Mouse (Mus musculus) left cerebral cortex, postnatal 14 days (tissue): ENCODE results near the gene Tbx18. TPM values are rescaled to one million over a fixed set of nuclear protein-coding genes. Genes with fewer than 3 reads are reported as not detected.

Source experiments
- DNase-seq, 2 experiments: peaks; one replicate each; pipeline ENCODE4 v3.0.0; 2021 to 2022; ENCODE audit warnings: low spot score in 2 of 2, mixed read lengths in 1 of 2
- intact Hi-C: fragments of 180-260 bp; cut with DNase I; formaldehyde crosslinking; loops from one replicate; pipeline ENCODE4 v1.15.1; 2025
- total RNA-seq, 2 experiments: library from RNA; stranded (reverse); gene quantifications; 2 replicates each; pipeline ENCODE4 v1.2.3; 2021

Gene Tbx18
- total RNA-seq, 2 experiments from 2014 or later, result 3.1 to 3.9 TPM

DNA sequence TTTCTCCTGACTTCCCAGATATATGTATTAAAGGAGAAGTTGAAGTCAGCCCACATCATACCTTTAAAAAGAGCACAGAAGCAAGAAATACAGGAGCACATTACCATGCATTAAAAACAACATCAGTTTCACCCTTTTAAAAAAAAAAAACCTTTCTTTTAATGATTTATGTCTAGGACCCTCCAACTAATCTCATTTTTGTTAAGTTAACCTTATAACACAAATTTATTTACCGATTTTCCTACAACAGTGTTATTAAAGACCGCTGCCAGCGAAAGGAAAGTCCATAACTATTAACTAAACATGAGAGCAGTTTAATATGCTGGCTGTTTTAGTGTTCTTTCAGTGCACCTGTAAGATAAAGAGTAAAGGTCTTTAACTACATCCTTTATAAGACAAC lies 3.0 kb downstream of the Tbx18 start:
- intact Hi-C loops, result no loop called here
- DNase-seq, result no peak

DNA sequence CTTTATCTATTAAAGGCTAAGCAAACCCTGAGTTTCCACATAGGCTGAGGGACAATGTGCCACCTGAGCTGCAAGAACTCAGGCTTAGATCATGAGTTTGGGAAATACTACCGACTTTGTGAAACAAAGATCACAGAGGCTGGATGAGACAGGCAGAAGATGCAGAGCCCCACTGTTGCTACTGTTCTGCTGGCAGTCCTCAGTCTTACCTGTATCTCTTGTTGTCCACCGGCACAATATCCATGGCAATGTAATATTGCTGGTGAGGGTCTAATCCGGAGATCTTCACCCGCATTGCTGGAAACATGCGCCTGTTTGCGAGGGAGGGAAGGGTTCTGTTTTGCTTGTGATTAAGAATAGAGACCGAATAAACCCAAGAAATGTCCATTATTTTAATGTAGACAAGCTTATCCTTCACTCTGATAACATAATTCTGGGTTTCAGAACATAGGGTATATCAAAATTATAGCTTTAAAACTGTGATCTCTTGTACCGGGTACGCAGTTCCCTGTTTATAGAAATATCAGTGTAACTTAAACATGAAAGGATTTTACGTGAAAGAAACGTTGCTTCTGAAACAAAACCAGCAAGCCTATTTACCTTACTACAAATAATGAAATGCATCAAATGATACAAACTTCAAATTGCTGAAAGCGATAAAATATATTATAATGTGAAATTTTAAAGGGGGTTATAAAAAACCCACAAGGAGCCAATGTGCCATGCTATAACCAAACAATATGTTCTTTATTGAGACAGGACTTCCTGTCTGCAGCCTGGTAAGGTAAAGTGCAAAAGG lies 3.7 kb downstream of the Tbx18 start:
- no peak for DNase-seq
- intact Hi-C loops, result no loop called here

DNA sequence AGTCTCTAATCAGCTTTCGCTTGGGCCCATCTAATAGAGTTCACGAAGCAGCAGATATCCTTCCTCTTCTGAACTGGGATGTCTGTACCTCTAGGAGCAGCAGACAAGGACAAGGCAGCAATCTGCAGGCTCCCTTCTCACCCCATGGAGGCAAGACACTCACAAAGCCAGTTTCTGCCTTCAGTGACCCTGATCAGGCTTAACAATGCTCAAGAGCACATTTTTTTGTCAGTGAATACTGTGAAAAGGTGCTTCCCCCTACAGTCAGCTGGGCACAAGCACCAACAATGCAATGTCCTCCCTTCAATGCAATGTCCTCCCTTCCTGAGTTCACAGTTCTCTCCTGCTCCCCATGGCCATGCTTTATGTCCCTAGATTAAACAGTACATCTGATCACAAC lies 9.3 kb downstream of the Tbx18 start:
- intact Hi-C loops, result no loop called here
- no peak for DNase-seq

DNA sequence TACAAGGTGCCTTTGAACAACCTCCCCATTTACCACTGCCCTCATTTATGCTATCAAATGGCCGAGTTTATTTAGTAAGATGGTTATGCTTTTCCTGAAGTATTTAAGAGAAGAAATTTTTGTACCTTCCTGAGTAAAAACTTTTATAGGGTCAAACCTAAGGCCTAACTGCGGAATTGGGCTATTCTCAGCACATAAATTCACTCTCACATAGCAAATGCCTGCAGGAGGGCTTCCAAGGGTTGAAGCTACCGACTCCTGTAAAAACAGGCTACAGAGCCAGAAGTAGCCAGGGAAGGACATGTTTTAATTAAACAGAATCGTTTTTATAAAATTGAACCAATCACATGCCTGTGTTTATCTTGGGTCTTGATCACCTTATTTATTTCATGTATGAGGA lies 20.7 kb downstream of the Tbx18 start:
- intact Hi-C loops, result no loop called here
- DNase-seq, result no peak

DNA sequence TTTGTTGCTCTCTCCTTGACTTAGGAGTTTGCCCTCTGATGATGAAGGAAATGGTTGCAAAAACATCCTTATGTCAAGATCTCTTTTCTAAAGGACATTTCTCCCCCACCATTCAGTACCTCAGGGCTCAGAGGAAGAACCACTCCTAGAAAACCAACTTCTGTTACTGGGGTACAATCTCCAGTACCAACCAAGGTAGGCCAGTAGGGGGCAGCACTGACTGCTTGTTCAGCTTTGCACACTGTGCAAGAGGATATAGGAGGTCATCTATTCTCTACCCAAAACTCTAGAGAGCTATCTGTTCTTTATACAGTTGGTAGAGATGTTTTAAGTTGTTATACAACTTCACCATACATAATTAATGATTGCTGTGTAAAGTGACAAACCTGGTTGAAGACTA lies 22.9 kb downstream of the Tbx18 start:
- peak in 1 of 2 experiments; percentile 20 for DNase-seq
- intact Hi-C loops, result no loop called here

DNA sequence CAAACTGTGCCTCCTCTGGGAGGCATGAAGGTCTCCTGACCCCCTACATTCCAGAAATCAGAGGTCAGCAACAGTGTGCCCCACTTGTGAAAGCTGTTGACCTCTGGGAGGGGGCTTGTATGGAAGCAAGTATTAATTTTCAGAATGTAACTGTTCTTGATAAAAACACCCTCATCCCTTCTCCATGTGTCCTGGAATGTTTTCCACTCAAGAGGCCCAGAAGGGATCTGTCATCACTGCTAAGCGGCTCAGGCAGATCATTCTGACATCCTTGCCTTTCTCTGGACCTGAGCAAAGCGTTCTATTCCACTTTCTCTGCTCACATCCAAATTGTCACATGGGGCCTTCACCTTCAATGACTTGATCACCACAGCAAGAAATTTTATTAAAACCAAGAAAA lies 28.8 kb downstream of the Tbx18 start:
- no peak for DNase-seq
- intact Hi-C loops, result no loop called here

DNA sequence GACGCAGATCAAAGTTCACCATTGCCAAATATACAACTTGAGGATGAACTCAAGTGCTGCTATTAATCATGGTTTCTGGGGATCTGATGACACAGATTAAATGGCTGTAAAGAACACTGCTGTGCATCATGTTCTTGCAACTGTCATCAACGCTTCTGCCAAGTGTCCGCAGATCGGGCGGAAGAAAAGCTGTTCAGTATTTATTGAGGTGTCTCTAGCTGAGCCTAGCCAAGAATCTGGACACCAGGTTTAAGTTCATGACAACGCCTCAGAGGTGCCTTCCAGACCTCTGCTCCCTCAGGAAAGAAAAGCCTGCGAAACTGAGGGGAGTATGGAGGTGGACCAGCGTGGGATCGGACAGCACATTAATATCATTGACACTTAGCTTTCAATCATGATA lies 44.1 kb downstream of the Tbx18 start:
- intact Hi-C loops, result no loop called here
- DNase-seq, result no peak

DNA sequence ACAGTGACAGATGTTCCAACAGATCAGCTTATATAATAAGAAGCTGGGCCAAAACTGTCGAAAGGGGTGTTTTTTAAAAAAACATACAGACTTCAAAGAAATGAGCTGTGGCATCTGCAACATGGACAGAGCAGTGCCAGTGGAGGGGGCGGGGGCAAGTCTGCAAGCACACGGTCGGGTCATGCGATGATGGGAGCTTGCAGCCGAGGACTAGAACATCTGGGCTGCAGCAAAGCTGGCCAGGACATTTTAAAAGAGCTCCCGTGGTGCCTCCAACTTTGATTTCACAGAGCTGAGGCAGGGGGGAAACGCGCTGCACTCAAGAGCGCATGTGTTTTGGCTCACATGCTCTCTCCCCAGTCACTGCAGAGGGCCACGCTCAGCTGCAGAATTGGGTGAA lies 48.8 kb downstream of the Tbx18 start:
- intact Hi-C loops, result no loop called here
- DNase-seq, result no peak
